Mouse (Mus musculus): ENCODE results near the gene Arhgap32. TPM values are rescaled to one million over a fixed set of nuclear protein-coding genes. Genes with fewer than 3 reads are reported as not detected.
"Not testable (repeated sequence)": the region's sequence is repeated elsewhere in the genome, so short reads cannot be mapped to it uniquely, and the experiment has no call there.

The Arhgap32 gene
- total RNA-seq (2022), result 1 to 10 TPM; 5.7 to 9.6 (median 8.3) TPM

GRCm38 (mm10) chr9:32115786-32116185, at the start of gene Arhgap32:
Arhgap32 (plus strand) TSS chr9:32116136.
- no peak for DNase-seq (ENCODE audit: low spot score in 2 of 2)

GRCm38 (mm10) chr9:32072778-32073177, 43.2 kb upstream of the Arhgap32 start:
- no peak for DNase-seq (ENCODE audit: low spot score in 2 of 2)

GRCm38 (mm10) chr9:32088106-32088776, 27.7 kb upstream of the Arhgap32 start:
- DNase-seq (ENCODE audit: low spot score in 2 of 2), result no peak

GRCm38 (mm10) chr9:32088882-32089281, 27.1 kb upstream of the Arhgap32 start:
- no peak for DNase-seq (ENCODE audit: low spot score in 2 of 2)

GRCm38 (mm10) chr9:32093456-32093855, 22.5 kb upstream of the Arhgap32 start:
- no peak for DNase-seq (ENCODE audit: low spot score in 2 of 2)

- DNase-seq (ENCODE audit: low spot score in 2 of 2), result no peak
Observed at GRCm38 (mm10) chr9:32094351-32095120, 21.4 kb upstream of the Arhgap32 start.

- no peak for DNase-seq (ENCODE audit: low spot score in 2 of 2)
Observed at GRCm38 (mm10) chr9:32095511-32095910, 20.4 kb upstream of the Arhgap32 start.

- DNase-seq (ENCODE audit: low spot score in 2 of 2), result no peak
Observed at GRCm38 (mm10) chr9:32096541-32096940, 19.4 kb upstream of the Arhgap32 start.

GRCm38 (mm10) chr9:32097123-32097522, 18.8 kb upstream of the Arhgap32 start:
- no peak for DNase-seq (ENCODE audit: low spot score in 2 of 2)

GRCm38 (mm10) chr9:32098425-32099155, 17.3 kb upstream of the Arhgap32 start:
- no peak for DNase-seq (ENCODE audit: low spot score in 2 of 2)

GRCm38 (mm10) chr9:32100561-32100960, 15.4 kb upstream of the Arhgap32 start:
- no peak for DNase-seq (ENCODE audit: low spot score in 2 of 2)

- DNase-seq (ENCODE audit: low spot score in 2 of 2), result no peak
Observed at GRCm38 (mm10) chr9:32101488-32101887, 14.4 kb upstream of the Arhgap32 start.

GRCm38 (mm10) chr9:32104670-32105069, 11.3 kb upstream of the Arhgap32 start:
- DNase-seq (ENCODE audit: low spot score in 2 of 2), result no peak

GRCm38 (mm10) chr9:32110376-32110775, 5.6 kb upstream of the Arhgap32 start:
- no peak for DNase-seq (ENCODE audit: low spot score in 2 of 2)

GRCm38 (mm10) chr9:32116272-32116671, 336 bp downstream of the Arhgap32 start:
- DNase-seq (ENCODE audit: low spot score in 2 of 2), result no peak

GRCm38 (mm10) chr9:32117876-32118275, 1.9 kb downstream of the Arhgap32 start:
- DNase-seq (ENCODE audit: low spot score in 2 of 2), result no peak

GRCm38 (mm10) chr9:32118433-32118832, 2.5 kb downstream of the Arhgap32 start:
- DNase-seq (ENCODE audit: low spot score in 2 of 2), result no peak

GRCm38 (mm10) chr9:32119586-32119985, 3.6 kb downstream of the Arhgap32 start:
- no peak for DNase-seq (ENCODE audit: low spot score in 2 of 2)

- no peak for DNase-seq (ENCODE audit: low spot score in 2 of 2)
Observed at GRCm38 (mm10) chr9:32120162-32120561, 4.2 kb downstream of the Arhgap32 start.

- not testable (repeated sequence) for DNase-seq (ENCODE audit: low spot score in 2 of 2)
Observed at GRCm38 (mm10) chr9:32121271-32121670, 5.3 kb downstream of the Arhgap32 start.

GRCm38 (mm10) chr9:32136195-32136594, 20.3 kb downstream of the Arhgap32 start:
- DNase-seq (ENCODE audit: low spot score in 2 of 2), result no peak

GRCm38 (mm10) chr9:32136680-32137295, 20.9 kb downstream of the Arhgap32 start:
- no peak for DNase-seq (ENCODE audit: low spot score in 2 of 2)

All from gastrocnemius, adult 8-10 months (tissue).